Mouse (Mus musculus) colon, adult 2 months (tissue): ENCODE measurements around the gene Sema6c. TPM values are rescaled to one million over a fixed set of nuclear protein-coding genes. Genes with fewer than 3 reads are reported as not detected.

Source experiments
- polyA plus RNA-seq: library from polyadenylated mRNA; depleted of rRNA; stranded (reverse); fragments of >200 nt; gene quantifications from 2 replicates; pipeline ENCODE4 v1.2.3, GENCODE M21; 2012; rRNA removed

The Sema6c gene
- 5.5 and 7.0 TPM in 2 replicates for polyA plus RNA-seq

GRCm38 (mm10) chr3:95159987-95160963 lies at the start of gene Sema6c:
Sema6c (plus strand) TSS chr3:95160457.

DNA sequence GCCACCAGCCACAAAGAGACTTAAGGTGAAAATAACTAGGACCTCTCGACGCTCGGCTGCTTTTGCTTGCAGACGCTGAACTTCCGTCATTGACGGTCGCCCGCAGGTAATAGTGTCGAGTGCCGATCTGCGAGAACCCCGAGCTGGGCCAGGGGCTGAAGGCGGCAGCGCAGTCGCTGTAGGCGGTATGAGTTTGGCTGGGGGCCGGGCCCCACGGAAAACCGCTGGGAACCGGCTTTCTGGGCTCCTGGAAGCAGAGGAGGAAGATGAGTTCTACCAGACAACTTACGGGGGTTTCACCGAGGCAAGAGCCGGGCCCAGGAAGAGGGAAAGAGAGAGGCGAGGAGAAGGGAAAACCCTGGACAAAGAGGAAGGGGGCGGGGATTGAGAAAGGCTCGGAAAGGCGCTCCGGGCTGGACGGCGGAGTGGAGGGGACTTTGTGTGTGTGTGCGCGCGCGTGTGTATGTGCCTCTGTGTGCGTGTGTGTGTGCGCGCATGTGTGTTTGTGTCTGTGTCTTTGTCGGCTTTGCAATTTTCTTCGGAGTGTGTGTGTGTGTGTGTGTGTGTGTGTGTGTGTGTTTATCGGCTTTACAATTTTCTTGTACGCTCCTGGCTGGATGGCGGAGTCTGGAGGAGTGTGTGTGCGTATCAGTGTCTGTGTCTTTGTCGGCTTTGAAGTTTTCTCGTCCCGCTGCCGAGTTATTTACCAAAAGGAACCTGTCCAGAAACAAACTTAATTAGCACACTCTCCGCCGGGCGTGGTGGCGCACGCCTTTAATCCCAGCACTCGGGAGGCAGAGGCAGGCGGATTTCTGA lies 49.1 kb upstream of the Sema6c start, which contains the start of gene Vps72:
Gene Vps72, plus strand, starts transcription at position 112 of the 816 bp plus-strand sequence.

DNA sequence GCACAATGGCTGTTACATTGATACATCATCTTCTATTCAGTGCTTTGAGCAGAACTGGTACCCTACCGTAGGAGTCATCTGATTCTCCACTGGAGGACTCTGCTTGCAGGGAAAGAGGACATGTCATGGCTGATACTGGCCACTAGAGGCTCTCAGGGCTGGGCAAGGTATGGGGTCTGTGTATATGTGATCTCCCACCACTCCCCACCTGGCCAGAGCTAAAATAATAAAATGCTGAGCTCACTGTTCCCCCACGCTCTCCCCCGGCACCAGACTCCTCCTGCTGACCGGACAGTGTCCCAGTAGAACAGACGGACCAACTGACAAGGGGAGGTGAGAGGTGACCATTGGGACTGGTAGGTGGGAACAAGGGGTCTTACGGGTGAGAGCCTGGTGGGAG lies 36.0 kb upstream of the Sema6c start, which contains the start of gene Tmod4:
Gene Tmod4, plus strand, starts transcription at position 231 of the 400 bp plus-strand sequence.

DNA sequence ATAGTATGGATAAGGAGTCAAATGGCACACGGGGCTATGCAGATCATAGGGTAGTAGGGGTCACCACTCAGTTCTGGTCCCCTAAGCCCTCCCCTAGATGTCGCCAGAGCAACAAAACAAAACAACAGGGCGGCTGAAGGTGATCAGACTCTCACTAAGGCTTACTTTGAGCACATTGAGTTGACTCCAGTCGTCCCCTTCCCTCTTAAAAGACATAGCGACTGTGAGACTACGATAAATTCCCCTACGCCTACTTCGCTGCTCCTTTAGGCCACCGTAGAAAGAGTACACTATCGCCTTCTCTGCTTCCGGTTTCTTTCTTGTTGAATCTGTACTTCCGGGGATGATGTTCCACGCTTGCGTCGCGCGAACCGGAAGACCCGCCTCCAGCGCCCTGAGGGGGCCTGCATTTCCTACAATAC lies 26.6 kb upstream of the Sema6c start, which contains the start of the genes Scnm1 and Lysmd1:
Gene Scnm1, minus strand, starts transcription at position 332 of the 422 bp plus-strand sequence.
Gene Lysmd1, plus strand, starts transcription at position 409 of the 422 bp plus-strand sequence.

DNA sequence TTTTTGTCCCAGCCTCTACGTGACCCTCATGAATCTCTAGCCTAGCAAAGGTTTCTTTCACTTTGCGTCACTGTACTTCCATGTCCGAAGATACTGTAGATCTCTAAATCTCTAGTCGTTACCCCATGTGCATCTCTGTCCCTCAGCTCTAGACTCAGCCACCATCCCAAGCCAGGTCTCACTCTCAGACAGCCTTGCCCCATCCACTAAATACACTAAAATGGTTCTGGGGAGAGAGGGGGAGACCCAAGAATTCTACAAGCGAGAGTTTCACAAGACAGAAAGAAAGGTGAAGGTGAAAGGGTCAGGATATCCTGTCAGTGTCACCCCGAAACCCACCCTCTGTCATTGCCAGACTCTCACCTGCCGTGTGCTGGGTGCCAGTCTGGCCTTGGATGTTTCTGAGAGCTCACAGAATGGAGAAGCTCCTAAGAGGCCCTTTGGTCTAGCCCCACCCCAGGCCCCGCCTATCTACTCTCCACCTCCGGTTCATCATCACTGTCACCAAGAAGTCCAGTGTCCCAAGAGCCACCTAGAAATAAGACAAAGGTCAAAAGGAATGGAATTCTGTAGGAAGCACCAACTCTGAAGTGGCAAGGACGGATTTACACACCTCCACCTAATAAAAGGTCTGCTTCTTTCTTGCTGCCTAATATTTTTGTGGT lies 18.2 kb upstream of the Sema6c start, which contains the start of gene Tnfaip8l2:
Gene Tnfaip8l2, minus strand, starts transcription at position 409 of the 665 bp plus-strand sequence.

GRCm38 (mm10) chr3:95217255-95218134 lies 57.2 kb downstream of the Sema6c start, which contains the start of gene Gabpb2:
Gabpb2 (minus strand) TSS chr3:95217916.

Other genes starting within 250 kb of the Sema6c start
- gene Selenbp1, start 227.4 kb upstream of the Sema6c start, polyA plus RNA-seq: 1,269 and 1,288 TPM in 2 replicates
- 7.8 and 10.0 TPM in 2 replicates for gene Rfx5, start 206.4 kb upstream of the Sema6c start, polyA plus RNA-seq
- 28.7 and 32.1 TPM in 2 replicates for gene Pi4kb, start 185.7 kb upstream of the Sema6c start, polyA plus RNA-seq
- 22.6 and 24.0 TPM in 2 replicates for gene Zfp687, start 145.0 kb upstream of the Sema6c start, polyA plus RNA-seq
- 102 and 110 TPM in 2 replicates for gene Psmd4, start 117.8 kb upstream of the Sema6c start, polyA plus RNA-seq
- 10.7 and 11.9 TPM in 2 replicates for gene Pip5k1a, start 53.5 kb upstream of the Sema6c start, polyA plus RNA-seq
- 68.0 and 78.0 TPM in 2 replicates for gene Vps72, start 49.4 kb upstream of the Sema6c start, polyA plus RNA-seq
- 0.93 and 1.5 TPM in 2 replicates for gene Tmod4, start 36.0 kb upstream of the Sema6c start, polyA plus RNA-seq
- gene Scnm1, start 26.4 kb upstream of the Sema6c start, polyA plus RNA-seq: 26.0 and 28.9 TPM in 2 replicates
- 4.3 and 5.4 TPM in 2 replicates for gene Lysmd1, start 26.4 kb upstream of the Sema6c start, polyA plus RNA-seq
- 8.8 and 9.7 TPM in 2 replicates for gene Tnfaip8l2, start 18.1 kb upstream of the Sema6c start, polyA plus RNA-seq
- gene Gabpb2, start 57.5 kb downstream of the Sema6c start, polyA plus RNA-seq: 7.3 and 7.6 TPM in 2 replicates
- 45.1 and 48.4 TPM in 2 replicates for gene Cdc42se1, start 68.3 kb downstream of the Sema6c start, polyA plus RNA-seq
- 15.7 and 16.9 TPM in 2 replicates for gene Mllt11, start 71.7 kb downstream of the Sema6c start, polyA plus RNA-seq
- gene Gm128, start 81.1 kb downstream of the Sema6c start, polyA plus RNA-seq: 0.51 and 0.64 TPM in 2 replicates
- 5.2 and 5.5 TPM in 2 replicates for gene Bnipl, start 90.7 kb downstream of the Sema6c start, polyA plus RNA-seq
- 141 and 163 TPM in 2 replicates for gene Mindy1, start 120.9 kb downstream of the Sema6c start, polyA plus RNA-seq
- 10.7 and 12.5 TPM in 2 replicates for gene Prune1, start 121.6 kb downstream of the Sema6c start, polyA plus RNA-seq
- 1.3 and 1.5 TPM in 2 replicates for gene Anxa9, start 146.7 kb downstream of the Sema6c start, polyA plus RNA-seq
- gene Cers2, start 154.3 kb downstream of the Sema6c start, polyA plus RNA-seq: 47.5 and 48.1 TPM in 2 replicates
- gene Setdb1, start 196.7 kb downstream of the Sema6c start, polyA plus RNA-seq: 8.3 and 8.7 TPM in 2 replicates
- not detected in 2 replicates for gene 4930558C23Rik, start 242.4 kb downstream of the Sema6c start, polyA plus RNA-seq